Mouse (Mus musculus): ENCODE data around the gene Ext2.

The Ext2 gene

DNA sequence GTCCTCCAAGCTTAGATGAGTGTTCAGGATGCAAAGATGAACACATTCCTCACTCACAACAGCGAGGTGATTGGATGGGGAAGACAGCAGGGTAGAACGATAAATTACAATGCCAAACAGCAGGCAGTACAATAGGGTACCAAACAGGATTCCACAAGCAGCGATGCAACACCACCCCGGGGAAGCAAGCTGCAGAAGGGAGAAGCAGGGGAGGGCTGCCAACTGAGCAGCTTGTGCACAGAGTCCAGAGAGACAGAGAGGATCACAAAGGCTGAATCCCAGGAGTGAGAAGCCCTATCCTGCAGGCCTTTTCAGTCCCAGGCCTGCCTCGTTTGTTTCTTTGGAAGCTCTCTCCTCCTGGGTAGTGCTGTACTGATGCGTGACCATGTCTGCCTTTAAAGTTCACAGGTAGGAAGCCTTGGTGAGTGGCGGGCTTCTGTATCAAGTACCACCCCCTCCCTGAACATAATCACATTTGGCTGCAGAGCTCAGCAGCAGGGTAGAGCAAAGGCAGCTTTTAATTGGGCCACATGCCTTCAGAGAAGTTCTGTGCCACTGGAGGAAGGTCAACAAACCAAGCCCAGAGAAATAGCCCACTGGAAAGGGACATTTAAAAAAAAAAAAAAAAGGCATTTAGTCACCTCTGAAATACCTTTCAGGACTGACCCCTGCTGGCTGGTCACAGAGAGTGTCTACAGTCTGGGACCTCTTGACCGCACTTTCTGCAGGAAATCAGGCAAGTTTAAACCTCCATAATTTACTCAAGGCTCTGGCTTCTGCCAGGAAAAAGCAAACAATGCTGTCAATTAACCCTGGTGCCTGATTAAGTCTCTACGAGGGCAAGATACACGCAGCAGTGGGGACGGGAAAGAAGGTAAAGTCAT, 77.8 kb downstream of the Ext2 start:
- in situ Hi-C loops (cut with MseI, MboI): no loop called here

DNA sequence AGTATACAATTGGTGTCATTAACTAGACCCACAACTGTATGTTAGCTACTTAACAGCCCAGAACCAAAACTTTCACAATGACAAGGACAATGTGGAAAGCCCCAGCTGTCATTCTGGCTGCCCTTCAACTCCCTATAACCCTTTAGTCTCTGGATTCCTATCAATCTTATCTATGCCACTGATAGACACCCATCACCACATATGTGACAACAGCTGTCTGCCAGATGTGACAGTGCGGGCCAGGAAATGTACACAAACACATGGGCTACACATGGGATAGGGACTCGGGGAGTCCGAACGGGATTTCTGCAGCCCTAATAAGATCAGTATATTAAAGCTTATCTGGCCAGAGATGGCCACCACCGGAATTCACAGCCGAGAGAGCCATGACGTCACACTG, 80.7 kb downstream of the Ext2 start:
- in situ Hi-C loops (cut with MseI, MboI): no loop called here

DNA sequence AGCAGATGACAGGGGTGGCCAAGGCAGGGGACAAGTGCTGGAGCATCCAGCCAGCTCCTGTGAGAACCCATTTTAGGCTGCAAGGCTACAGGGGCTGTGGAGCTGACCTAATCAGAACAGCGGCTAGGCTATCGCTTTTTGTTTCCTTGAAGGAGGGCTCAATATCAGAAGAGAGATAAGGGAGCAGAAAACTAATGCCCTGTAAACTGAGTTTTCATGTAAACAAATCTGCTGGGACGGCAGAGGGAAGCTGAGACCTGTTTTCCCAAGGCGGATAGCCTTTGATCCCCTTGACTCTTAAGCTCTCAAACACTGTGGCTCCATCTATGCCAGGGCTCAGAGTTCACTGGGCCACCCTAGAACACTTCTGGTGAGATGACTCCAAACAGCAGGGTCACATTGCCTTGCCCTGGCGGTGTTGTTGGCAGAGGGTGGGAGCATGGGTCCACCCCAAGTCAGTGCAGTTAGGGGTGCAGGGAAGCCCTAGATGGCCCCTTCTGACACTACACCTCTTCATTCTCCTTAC, 83.3 kb downstream of the Ext2 start:
- in situ Hi-C loops (cut with MseI, MboI): no loop called here

DNA sequence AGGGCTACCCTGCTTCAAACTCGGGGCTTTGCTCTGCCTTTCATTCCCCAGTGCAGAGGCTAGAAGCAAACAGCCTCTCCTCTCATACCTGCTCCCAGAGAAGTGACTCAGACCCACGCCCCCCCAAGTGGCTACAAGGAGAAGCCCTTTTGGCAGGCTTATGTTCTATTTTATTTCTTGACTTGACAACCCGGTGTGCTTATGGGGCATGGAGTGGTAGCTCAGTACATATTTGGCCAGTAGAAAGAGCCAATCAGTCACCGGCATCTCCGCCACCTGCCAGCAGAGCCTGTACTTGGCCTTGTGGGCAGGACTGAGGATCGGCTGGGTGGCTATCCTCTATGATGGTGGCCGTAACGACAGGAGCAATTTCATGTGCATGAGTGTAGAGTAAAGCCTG, 85.2 kb downstream of the Ext2 start:
- in situ Hi-C loops (cut with MseI, MboI): no loop called here

DNA sequence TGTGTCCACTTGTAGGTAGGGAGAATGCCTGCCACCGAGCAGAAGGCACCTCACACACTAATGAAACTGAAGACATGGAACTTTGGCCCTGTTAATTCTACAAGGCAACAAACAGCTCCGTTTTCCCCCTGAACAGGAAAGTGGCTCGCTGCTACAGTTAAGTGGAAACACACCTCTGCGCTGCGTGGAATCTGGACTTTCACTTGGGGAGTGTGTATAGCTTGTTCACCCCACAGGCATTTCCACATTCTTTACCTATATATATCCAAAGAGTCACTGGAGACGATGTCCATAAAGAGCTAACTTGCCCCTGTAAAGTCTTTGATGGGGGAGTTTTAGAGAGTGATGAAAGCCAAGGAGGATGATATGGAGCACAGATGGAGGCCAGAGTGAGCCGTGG, 89.7 kb downstream of the Ext2 start:
- in situ Hi-C loops (cut with MseI, MboI): no loop called here

DNA sequence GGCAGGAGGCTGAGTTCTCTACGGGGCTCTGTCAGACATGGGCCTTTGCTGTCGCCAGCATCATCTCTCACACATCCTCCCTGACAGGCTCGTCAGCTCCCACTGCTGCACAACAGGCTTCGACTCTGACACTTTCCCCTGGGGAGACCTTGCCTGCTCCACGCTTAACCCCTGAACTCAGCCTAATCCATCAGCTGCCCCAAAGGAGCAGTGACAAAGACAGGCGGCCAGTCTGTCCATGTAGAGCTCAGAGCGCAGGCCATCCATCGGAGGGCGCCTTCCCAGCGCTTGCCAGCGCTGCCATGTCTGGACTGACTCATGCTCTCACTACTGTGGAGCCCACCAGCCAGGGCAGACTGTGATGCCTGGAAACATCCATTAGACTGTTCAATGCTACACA, 92.8 kb downstream of the Ext2 start:
- in situ Hi-C loops (cut with MseI, MboI): no loop called here

DNA sequence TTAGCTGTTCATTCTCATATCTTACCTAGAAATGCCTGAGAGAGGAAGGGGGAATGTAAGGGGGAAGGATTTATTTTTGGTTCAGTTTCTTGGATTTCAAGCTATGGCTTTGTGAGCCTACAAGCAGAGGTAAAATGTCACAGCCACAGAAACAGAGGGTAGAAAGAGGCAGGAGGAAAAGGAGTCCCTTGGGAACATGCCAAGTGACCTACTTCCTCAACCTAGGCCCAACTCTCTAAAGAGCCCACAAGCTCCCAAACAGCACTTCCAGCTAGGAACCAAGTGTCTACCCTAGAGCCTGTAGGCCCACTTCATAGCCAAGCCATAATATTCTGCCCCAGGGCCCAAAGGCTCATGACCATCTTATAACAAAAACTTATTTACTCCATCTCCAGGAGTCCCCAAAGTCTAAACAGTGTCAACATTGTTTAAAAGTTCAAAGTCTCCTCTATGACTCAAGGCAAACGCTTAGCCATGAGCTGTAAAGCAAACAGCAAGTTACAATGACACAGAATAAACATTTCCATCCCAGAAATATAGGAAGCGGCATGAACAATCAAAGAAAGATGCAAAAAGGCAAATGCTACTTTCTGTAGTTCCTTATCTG, 99.1 kb downstream of the Ext2 start:
- in situ Hi-C loops (cut with MseI, MboI): no loop called here

DNA sequence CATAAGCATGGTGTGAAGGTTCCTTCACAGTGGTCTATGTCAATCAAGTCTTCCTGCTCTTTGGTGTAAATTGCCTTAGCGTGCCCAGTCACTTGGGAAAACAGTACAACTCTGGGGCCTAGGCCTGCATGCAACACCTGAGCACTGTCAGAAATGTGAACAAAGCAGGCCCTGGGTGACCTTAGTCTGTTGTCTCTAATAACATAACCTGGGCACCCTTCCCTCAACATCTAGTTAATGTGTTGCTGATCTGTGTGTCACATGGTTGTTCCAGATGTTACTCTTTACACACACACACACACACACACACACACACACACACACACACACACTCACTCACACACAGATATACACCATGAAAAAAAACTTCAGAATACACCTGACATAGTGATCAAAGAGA, 101.4 kb downstream of the Ext2 start:
- in situ Hi-C loops (cut with MseI, MboI): no loop called here

DNA sequence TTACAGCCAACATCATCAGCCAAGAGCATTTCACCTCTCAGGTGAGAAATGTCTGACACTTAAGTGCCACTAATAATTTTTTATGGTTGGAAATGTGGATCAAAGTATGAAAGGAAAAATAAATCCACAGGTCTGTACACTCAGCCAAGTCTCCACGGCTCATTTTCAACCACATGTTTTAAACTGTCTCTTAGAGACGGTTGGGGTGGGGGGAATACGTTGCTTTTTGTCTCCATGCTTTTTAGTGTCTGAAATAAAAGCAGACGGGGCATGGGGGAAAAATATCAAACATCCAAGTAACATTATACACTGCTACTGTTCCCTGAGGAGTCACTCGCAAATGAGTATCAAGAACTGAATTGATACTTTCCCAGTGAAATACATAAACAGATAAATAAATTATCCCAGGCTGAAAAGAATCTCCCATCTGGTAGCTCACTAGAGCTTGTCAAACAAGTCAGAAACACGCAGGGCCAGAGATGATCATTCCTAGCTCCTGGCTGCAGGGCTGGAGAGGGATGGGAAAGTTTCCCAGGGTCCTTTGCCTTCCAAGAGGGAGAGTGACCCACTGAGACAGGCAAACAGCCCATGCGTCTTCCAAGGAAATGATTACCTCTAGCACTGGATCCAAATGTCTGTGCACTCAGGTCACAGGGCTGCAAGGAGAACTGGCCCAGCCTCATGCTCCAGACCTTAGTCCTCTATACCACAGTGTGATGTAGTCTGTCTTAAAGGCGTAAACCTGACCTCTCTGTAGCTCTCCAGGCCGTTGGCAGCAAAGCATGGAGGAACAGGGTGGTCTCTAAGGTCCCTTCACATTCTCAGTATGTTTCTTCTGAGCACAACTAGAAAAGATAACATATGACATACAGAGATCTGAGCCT, 102.3 kb downstream of the Ext2 start:
- in situ Hi-C loops (cut with MseI, MboI): no loop called here

DNA sequence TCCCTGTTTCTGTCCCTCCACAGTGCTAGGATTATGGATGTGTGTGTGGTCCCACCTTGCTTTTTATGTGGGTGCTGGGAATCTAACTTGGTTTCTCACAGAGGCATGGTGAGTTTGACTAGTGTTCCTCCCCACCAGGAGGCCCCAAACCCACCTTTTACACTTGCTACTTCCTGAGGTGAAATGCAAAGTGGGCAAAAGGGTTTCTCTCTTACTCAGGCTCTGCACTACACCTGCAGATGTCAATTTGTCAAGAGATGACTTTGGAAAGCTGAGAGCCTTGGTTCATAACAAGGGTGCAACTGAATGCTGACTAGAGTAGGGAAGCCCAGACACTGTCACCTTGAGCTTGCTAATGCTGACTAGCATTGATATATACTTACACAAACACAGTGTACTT, 109.1 kb downstream of the Ext2 start:
- in situ Hi-C loops (cut with MseI, MboI): no loop called here

DNA sequence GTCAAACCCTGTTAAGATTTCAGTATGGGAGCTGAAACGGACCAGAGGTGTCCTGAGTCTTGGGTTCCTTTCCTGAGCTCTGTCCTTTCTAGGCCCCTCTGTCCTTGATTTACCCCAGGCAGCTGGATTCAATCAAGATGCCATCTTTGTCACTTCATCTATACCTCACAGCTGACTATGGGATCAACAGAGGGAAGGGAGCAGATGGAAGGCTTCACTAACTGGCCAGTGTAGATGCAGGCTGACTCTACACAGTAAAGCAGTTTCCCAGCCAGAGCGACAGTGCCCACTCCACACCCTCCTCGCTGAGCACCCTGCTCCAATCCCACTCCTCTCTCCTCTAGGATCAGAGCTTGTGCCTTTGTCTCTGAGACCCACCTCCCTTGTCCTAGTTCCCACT, 110.9 kb downstream of the Ext2 start:
- in situ Hi-C loops (cut with MseI, MboI): no loop called here

DNA sequence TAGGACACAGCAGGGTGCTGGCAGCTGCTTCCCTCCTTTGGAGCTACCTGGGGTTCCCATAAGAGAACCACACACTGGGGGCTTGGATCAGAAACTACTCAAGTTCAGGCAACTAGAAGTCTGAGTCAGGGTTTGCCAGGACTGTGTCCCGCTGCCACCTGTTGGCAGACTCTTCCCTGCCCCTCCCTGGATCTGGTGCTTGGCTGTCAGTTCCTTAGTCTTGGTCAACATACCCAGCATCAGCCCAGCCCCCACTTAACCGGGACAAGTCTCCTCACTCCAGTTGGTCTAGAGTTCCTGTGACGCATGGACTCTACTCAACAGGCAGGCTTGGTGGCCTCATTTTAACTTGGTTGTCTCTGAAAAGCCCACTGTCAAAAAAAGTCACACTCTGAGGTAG, 112.7 kb downstream of the Ext2 start:
- in situ Hi-C loops (cut with MseI, MboI): no loop called here

DNA sequence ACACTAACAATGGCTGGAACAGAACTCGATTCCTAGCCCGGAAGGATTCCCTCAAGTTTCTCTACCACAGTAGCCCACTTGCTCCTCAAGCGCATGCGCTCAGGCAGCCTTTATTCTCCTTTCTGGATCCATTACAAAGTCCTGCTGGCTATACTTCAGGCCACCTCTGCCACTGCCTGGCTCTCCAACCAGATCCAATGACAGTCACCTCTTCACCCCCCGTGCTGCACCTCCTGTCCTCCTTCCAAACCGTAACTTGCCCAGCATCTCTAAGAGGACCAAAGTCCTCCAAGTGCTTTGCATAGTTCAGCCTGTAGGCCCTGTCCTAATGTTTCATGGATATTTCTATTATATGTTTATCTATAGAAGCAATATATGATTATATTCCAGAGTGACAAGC, 113.1 kb downstream of the Ext2 start:
- in situ Hi-C loops (cut with MseI, MboI): no loop called here

DNA sequence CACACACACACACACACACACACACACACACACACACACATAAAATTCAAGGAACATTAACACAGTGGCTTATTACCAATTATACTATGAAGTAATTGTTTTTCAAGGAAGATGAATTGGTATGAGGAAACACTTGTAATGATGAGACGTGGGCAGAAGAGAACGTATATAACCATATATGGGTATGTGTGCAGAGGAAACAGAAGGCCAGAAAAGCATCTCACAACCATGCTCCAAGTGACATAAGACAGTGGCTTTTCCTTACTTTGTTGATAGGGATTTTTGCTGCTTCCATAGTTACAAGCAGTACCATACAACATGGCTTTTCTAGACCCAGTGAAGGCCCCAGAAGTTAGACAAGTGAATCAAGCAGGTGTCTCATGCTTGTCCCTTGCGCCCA, 115.5 kb downstream of the Ext2 start:
- in situ Hi-C loops (cut with MseI, MboI): no loop called here

DNA sequence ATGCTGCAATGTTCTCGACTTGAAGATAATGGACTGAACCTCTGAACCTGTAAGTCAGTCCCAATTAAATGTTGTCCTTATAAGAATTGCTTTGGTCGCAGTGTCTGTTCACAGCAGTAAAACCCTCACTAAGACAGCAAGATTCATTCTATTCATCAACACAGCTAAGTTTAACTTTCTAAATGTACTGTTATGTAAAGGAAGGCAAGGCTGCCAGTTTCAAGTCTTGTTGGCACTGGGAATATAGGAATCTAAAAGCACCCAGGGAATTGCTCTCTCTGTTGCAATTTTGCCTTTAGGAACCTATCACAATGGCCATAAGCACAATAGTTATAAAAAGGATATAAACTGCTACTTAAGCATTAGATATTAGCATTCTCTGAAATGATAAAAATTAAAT, 116.0 kb downstream of the Ext2 start:
- in situ Hi-C loops (cut with MseI, MboI): no loop called here

DNA sequence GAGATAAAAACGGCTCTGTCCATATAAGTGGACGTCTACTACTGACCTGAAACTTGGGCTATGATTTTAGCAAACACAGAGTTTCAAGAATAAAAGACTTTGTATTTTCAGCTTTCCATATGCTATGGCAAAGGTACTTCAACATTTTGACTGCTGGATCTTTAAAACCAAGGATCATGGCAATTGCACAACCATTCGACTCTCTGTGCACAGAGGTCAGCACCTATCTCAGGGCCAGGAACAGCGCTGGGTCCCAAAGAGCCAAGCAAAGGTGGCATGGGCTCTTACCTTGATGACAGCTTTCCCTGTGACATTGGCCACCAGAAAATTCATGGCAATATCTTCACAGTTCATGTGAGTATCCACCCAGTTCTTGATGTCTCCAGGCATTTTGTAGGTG, 118.2 kb downstream of the Ext2 start:
- in situ Hi-C loops (cut with MseI, MboI): no loop called here

DNA sequence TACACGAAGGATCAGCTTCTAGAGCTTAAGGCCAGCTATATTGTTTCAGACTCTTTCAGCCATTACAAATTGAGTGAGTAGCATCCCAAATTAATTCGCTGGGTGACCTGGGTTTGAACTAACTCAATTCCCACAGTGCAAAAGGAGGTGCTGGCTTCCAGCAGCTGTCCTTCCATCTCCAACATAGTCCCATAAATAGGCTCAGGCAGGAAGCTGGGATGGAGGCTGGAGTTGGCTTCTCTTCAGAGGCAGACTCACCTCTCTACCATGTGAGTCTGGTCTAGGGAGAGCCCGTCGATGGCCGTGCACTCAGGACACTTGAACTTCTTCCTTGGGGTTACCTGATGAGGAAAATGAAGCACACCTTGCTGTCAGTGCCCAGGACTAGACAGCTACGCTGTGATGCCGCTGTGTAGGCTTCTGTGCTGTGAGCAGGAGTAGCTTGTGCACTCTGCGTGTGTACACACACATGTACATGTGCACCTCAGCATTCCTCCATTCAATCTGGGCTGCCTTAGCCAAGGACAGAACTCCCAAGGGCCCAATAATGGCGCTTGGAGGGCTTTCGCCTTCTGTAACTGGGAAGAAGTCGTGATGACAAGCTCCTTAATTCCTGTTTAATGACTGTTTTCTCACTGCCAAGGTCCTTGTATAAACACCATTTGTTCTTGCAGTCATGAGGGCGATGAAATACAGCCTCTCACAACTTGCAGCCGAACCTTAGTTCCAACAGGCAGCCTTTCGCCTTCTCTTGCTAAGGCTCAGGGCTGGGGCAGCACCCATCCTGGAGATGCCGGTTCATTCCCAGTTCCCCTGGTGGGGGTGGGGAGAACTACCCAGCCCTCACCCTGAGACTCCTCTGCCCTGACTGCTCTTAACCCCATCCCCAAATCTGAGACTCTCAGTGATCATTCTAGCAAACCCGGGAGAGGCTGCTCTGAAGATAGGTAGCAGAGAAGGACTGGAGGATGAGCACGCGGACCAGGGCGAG, 119.1 kb downstream of the Ext2 start:
- in situ Hi-C loops (cut with MseI, MboI): no loop called here

DNA sequence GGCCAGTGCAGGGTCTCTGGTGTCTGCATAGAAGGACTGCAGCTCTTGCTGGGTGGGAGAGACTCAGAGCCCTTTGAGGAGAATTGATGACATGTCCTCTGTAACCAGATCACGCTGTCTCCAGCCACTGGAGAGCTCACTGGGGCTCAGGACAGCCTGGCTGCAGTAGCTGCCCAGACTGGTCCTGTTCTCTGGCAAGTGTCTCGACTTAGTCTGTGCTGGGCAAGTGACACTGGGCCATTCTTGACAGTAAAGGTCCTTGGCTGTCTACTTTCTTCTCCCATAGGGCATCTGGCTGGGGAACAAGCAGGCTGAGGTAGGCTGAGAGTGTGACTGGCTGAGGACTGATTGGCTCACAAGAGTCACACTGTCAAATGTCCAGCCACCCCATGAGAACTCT, 123.0 kb downstream of the Ext2 start:
- in situ Hi-C loops (cut with MseI, MboI): no loop called here

DNA sequence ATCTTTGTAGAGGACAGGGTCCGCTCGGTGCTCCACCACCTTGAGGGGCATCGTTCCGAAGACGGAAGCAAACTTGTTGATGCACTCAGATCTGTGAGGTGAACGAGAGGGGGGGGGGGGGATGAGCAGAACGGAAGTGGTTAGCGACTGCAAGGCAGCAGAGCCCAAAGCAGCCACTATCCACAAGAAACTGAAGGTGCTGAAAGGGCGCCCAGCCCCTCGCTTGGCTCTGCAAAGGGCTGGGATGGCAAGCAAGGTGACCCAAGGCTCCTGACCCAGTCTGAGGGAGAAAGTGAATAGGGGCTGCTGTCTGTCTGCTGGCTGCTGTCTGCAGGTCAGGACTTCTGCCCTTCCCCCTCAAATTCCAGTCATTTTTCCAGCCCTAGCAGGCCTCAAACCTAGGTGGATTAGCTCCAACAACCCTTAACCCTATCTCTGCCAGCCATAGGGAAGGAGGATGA, 126.2 kb downstream of the Ext2 start:
- in situ Hi-C loops (cut with MseI, MboI): no loop called here

DNA sequence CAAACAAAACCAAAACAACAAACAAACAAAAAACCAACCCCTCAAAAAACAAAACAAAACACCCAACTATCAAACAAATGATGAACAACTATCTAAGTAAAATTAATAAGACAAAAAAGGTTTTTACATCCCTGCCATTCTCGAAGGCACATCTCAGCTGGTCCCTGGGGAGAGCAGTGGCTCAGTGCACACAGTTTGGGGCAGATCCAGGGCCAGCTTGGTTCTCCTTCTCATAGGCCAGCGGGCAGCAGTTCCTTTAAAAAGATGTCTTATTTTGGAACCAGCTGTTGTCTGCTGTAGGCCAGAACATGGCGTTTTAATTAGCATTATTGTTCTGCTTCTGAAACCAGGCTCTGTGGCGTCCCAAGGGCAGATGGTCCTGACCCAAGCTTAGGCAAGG, 129.3 kb downstream of the Ext2 start:
- in situ Hi-C loops (cut with MseI, MboI): no loop called here
